Mouse (Mus musculus) naive thymus-derived CD4-positive, alpha-beta T cell, adult 2 months (primary cell): ENCODE measurements at regions not wholly inside any gene's neighbourhood (a gene's known extent, or its start where the extent isn't known, plus 50 kb on each side); places are given as distances from the start of the nearest gene placed in this dataset.

Experiments used
- DNase-seq: peaks from one replicate; pipeline ENCODE4 v3.0.0-alpha.2; 2011; ENCODE audit warnings: low read depth

DNA sequence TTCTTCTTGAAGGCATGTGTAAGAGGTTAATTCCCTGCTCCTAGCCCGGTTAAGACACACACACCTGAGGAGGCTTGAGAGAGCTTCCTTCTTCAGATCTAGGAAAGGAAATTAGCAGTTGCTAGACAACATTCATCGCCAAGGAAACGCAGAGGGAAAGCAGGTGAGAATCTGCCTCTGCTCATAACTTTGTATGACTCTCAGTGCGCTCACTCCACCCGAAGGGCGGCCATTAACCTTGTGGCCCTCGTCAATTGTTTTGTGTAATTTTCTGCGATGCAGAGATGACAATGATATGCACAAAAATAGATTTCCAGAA, 105.3 kb upstream of the Sgk1 start:
- DNase-seq, result no peak

DNA sequence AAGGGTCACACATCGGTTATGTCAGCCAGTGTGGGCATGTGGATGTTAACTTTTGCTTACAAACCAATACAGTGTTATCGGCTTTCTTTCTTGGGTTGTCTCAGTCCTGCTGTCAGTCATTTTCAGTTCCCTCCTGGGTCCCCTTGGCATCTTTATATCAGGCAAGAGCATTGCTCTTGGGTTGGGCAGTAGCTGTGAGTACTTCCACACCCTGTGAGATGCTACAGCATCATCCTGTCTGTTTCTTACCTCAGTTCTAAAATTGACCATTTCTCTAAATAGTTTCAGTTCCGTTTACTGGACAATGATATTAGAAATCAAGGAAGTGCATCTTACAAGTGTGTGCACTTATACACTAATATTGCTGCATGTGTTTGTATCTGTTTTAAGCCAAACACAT, 104.9 kb upstream of the Sgk1 start:
- no peak for DNase-seq

DNA sequence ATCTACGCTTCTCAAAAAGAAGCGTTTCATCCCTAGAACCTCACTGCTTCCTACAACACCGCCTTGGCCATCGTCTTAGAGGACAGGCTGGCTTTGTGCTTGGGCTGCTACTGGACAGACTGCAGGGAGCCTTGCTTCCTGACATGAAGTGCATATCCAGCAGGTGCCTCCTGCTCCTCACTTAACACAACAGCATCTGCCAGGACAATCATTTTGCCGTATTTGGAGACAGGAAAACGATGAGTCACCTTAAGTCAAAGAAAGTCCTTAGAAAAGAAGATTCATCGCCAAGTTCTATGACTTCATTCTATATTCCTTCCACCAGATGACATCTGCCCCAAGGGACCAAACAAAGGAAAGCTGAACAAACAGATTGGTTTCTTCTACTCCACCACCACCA, 98.5 kb upstream of the Sgk1 start:
- DNase-seq, result no peak

DNA sequence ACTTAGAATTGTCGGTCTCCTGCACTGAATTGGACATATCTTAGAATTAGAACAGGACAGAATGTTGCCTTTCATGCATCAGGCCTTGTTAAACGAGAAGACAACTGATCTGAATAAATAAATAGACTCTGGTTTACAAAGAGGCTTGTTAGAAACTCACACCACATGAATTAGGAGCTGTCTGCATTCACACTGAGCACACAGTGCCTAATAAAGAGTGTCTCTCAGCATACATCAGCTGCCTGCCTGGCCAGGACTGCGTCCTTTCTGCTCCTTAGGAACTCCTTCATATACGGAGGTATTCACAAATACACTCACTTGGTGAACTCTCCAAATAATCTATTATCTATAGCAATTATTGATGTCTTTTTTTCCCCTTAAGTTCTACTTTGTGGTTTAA, 96.9 kb upstream of the Sgk1 start:
- DNase-seq, result no peak

DNA sequence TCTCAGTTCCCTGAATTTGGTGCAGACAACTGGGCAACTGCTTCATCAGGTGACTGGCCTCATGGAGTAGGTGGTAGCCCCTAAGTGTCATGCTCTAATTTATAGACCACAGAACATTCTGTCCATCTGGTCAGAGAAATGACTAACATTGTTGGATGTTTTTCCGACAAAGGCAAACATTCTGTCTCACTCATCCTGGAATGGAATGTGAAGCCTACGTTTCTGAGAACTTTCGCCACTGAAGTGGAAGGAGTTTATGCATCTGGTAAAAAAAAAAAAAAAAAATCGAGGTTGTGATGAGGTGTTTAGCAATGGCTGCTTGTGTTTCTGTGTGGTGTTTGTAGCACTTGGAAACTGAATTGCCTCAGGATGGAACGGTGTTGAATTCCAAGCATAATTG, 96.2 kb upstream of the Sgk1 start:
- DNase-seq, result no peak

DNA sequence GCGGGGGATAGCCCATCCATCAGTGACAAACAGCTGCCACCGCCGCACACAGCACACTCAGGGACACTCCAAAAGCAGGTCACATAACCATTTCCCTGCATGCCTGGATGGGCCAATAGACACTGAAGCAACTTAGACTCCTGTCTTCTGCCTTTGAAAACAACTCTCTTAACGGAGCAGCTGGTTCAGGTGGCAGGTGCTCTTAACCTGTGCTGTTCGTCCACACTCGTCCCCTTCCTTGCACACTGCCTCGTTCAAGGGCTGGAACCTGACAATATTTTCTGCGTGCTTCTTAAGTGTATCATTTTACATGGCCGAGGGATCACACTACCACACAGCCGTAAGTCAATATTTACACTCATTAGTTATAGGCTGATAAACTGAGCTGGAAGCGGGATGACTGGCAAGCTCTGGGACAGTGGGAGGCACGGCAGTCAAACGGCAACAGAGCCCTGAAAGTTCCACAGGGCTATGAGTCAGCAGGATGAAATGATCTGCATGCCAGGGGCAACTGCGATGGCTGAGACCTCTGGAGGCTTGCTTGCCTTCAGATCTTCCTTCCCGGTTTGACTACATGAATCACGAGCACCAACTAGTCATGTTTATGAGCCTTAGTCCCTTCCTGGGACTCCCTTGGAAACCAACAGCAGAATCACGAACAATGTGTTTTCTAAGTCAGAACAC, 92.0 kb upstream of the Sgk1 start:
- no peak for DNase-seq

DNA sequence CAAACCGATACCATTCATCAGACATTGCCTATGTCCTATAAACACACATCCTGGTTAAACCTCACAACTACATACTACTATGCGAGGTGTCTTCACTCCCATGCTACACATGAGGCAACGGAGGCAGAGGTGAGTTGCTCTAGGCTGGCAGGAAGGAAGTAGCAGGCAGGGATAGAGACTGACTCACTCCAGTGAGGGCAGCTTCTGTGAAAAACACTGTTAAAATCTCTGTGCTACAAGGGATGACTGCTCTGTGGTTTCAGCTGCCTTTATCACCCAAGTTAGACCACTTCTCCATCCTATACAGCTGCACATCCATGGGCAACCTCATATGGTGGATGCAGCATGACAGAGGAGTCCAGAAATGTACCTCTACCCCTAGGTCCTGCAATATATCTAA, 91.0 kb upstream of the Sgk1 start:
- DNase-seq, result peak; percentile 44

DNA sequence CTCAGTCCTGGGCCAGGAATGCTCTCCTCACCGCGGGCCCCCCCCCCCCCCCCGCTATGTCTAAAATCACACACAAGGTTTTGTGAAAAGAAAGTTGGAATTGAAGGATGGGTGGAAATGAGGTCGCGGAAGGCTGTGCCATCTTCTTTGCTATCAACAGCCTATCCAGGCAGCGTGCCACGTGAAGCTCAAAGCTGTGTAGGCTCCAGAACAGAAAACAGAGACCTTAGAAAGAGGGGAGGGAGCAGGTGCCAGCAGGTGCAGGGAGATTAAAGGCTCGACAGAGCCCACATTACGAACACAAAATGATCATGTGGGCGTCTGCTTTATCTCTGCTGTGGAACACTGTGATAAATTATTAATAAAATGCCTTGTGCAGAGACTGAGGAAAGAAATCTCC, 89.6 kb upstream of the Sgk1 start:
- DNase-seq, result no peak

DNA sequence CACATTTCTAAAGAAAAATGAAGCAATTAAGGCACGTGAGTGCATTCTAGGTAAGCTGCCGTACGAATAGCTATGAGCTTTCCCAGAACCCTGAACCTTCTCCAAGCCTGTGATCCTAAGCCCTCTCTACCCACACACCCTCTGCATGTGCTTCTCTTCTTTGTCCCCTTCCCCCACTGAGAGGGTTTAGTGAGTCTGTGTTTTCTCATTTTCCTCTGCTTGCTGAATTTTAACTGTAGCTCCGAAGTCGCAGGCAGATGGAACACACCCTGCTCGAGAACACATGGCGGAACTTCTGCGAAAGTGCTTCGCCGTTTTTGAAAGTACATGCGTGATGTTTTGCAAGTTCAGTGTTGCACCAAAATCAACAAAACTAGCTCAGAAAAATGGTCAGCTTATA, 88.3 kb upstream of the Sgk1 start:
- no peak for DNase-seq

DNA sequence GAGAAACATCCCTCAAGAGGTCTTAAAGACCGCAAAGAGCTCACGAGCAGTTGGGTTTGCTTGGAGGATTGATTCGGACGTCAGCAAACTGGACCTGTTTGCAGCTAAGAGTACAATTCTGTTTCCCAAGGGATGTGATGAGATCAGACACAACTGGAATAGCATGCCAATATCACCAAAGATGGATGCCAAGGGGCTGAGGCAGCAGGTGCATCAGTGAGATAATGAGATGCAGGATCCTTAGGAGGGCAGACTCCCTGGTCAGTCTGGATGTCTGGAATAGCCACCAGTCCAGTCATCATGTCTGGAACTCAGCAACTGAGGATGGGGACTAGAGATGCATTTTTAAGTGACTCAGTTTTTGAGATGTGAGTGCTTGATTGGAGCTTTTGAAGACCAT, 85.6 kb upstream of the Sgk1 start:
- DNase-seq, result no peak

DNA sequence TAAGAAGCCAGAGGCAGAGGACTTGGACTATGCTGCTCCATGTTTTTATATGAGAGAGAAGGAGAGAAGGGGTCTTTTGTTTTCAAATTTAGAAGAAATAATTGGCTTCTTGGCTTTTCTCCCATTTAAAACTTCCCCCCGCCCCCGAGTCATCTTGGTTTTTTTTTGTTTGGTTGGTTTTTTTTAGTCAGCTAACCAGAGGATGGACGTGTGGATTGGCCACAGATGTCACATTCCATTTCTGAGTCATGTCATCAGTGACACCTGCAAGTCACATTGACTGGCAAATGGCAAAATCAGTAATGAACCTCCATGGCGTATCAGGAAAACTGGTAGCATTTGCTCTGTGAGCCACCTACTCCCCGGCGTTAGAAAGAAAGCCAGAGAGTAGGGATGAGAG, 83.9 kb upstream of the Sgk1 start:
- DNase-seq, result no peak

DNA sequence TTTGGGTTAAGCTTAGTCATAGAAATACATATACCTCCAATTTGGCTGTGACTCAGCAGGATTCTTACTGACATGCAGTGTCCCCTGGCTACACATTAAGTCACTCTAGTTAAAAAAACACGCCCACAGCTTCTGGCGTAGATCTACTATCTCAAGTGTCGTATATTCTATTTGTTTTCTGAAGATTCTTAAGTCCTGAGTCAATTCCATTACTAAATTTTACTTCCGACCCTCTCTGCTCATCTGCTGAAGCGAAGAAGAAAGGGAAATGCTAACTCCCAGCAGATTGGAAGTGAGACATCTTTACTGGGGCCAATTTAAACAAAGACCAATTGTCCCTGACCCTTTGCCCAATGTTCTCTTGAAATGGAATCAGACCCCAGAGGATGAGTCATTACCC, 80.4 kb upstream of the Sgk1 start:
- DNase-seq, result no peak

DNA sequence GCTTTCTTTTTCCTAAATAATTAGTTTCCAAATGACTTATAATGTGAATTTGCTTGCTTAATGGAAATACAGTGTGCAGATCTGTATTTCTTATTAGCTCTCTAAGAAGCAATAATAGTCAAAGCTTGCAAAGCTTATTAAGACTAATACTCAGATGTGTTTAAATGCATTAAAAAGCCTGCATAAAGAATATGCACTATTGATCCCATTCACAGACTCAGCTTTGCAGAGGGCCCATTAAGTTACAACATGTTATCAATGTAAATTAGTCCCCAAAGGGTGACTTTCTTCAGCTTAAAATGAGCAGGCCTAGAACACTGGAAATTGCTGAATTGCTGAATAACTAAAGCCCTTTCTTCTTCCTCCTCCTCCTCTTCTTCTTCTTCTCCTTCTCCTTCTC, 78.8 kb upstream of the Sgk1 start:
- DNase-seq, result no peak

DNA sequence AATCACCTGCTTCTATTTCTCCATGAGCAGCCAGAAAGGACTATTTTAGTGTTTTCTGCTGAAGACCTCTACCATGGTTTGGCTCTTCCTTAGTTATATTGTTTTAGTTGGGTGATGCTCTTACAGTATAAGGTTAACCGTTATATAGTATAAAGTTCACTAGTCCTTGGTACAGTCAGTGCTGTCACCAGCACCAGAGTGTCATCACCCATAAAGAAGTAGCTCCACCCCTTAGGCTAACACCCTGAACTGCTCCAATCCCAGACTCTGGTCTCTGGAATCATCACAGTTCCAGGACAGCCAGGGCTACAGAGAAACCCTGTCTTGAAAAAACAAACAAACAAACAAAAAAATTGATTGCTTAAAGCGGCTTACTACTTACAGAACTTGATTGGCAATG, 77.2 kb upstream of the Sgk1 start:
- no peak for DNase-seq

DNA sequence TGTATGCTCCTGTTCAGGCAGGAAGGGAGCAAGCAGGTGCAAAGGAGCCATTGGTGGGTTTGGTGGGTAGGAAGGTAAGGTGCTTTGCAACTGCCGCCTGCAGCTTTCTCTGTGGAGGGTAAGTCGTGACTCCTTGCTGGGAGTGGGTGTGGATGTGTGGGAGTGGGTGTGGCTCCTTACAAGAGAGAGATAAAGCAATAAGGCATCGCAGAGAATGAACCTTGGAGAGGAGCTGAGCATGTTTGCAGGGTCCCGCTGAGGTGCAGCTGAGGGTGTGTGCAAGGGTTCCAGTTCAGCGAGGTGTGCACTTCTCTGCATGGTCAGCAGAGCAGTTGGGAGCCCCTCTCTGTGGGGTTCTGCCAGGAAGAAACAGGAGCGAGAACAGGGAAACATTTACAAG, 76.4 kb upstream of the Sgk1 start:
- DNase-seq, result no peak

DNA sequence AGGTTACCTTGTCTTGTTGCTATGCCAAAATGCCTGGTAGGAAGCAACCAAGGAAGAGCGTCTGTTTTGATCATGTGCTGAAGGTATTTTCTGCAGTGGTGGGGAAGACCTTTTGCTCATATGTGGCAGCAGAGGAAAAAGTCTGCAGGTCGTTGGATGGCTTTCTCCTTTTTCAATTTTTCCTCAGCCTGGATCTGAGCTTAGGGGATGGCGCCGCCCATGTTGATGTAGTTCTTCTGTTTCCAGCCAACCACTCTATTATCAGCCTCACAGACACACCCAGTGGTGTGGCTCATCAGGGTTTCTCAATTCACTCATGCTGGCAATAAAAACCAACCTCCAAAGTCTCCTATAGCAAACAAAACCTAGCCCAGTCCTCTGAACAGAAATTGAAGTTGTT, 75.3 kb upstream of the Sgk1 start:
- DNase-seq, result no peak

DNA sequence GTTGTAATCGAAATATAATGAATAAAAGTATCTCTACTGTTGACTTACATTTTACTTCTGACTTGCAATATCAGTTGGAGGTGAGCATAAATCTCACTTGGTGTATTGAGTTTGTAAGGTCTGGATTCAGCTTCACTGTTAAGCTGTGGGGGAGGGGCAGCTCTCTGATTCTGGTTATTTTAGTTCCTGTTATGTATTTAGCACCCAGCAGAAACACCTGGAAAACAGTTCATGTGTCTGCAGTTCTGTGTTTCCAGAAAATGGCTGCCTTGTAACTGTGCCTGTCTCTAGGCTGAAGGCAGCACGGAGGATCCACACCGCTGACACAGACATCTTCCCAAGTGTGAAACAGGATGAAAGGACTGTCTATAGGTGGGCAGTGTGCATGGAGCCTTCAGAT, 62.3 kb upstream of the Sgk1 start:
- DNase-seq, result no peak

DNA sequence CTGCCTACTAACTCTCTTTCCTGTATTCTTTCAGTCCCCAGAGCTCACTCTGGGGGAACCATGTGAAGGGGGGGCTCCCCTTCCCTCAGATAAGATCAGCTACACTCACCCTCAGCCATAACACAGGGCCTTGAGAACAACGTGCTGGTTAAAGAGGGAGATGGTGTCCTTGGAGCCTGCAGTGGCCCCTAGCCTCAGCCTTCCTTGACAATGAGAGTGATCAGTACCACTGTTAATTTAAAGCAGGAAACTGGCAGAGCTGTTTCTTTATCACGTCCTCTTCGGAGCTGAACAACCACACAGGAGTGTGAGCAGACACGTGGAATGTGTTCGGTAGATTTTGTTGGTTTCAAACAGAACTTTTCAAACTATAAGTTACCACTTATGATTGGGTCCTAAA, 60.6 kb upstream of the Sgk1 start:
- DNase-seq, result no peak

DNA sequence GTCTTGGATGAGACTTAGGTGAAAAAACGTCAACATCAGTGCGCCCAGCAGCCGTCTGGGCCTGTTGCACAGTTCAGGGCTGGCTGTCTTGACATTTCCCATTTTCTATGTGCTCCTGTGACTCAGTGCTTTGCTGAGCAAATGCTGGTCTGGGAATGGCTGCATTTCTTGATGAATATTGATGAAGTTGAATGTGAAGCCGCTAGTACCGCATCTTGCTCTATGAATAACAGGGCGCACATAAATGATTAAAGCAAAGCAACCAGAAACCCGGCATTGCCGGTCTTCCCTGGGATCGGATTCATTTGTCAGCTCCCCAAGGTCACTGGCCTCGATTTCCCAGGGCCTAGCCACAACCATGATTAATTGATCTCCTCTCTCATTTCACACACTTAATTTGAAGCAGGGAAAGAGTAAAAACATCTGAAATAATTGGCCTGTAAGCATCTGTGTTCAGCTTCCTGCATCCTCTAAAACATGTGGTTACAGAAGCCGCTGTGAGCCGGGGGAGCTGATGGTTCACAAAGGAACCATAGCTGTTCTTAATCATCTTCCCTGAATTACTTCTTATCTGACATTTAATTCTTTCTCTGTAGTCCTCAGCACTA, 57.5 kb upstream of the Sgk1 start:
- no peak for DNase-seq

DNA sequence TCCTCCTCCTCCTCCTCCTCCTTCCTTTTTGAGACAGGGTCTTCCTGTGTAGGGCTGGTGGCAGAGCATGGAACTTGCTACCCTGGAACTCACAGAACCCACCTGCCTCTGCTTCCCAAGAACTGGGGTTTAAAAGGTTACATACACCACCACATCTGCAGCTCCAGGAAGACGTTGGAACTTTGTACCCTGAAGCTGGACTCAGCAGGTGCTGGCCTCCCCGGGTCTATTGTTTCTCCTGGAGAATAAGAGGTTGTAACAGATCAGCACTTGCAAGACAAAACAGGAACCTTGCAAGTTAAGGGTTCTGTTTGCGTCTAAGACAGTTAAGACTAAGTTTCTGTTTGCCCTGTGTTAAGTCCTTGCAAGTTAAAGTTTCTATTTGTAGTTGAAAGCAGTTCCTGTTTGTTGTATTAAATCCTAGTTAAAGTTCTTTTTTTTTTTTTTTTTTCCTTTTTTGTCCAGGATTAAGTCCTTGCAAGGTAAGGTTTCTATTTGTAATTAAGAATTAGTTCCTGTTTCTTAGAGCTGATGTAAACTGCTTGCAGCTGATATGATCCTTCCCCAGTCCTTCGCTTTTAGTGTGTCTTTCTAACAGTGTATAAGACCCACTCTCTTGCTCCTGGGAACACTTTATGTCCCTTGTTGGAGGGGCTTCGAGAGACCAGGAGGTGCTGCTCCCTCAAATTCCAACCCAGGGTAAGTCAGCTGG, 55.0 kb upstream of the Sgk1 start:
- no peak for DNase-seq

DNA sequence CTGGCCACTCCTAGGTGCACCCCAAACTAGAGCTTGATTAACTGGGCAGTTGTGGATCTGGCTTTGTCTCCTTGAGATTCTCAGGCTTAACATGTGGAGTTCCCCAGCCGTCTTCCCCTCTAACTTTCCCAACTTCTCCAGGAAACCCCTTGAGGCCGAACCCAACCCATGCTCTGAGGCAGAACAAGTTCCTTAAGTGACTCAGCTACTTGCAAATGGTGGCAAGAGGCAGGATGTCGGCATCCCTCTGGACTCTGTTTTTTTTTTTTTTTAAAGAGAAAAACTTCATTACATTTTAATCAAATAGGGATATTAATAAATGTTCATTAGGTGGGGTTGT, 54.5 kb upstream of the Sgk1 start:
- DNase-seq, result no peak

DNA sequence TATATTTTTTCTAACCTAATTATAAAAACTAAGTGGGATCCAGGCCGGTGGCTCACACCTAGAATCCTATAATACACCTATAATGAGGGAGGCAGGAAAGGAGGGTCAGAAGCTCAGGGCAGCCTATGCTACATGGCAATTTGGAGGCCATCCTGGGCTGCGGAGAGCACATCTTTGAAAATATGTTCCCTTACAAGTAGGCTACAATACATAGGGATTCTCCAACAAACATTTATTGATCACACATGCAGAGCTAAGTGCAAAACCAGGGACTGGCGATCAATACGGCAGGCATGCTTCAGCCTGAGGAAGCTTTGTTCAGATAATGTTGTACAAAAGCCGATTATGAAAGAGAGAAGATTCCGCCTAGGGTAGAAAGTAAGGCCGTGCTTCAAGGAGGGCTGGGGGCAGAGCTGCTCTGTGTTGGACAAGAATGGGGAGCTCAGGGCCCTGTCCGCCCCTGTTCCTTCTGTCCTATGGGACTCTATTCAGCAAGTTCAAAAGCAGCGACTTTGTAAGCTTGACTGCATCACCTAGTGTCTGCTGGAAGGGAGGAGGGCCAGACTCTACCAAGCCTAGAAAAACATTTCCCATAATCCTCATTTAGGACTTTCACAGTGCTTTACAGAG, 53.4 kb upstream of the Sgk1 start:
- no peak for DNase-seq

DNA sequence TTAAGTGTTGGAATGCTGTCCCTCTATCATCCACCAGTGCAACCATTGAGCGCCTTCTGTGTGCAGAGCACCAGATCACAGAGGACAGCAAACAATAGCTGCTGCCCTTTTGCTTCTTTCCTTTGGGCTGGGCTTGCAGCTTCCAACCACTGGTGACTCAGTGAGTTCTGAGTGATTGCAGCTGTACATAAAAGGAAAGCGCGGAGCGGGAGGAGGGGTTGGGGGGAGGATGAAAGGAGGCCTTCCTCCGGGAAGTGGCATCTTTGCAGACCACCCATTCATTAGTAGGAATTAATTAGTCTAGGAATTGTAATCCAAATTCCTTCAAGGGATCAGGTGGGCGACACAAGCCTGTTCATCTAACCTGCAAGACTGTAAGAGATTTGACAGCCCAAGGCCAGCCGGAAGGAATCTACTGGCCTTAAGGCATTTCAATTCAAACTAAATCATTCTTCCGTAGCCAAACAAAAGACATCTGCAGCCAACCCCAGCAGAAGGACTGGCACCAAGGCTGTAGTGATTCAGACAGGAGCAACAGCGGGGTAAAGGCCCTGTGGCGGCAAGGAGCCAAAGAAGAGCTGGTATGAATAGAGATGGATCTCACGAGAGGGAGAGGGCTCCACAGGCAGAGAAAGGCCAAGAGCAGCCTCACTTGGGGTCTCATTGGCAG, 52.8 kb upstream of the Sgk1 start:
- DNase-seq, result no peak
